ENCODE assay signal across 8 mouse cellular contexts in the genomic region with DNA sequence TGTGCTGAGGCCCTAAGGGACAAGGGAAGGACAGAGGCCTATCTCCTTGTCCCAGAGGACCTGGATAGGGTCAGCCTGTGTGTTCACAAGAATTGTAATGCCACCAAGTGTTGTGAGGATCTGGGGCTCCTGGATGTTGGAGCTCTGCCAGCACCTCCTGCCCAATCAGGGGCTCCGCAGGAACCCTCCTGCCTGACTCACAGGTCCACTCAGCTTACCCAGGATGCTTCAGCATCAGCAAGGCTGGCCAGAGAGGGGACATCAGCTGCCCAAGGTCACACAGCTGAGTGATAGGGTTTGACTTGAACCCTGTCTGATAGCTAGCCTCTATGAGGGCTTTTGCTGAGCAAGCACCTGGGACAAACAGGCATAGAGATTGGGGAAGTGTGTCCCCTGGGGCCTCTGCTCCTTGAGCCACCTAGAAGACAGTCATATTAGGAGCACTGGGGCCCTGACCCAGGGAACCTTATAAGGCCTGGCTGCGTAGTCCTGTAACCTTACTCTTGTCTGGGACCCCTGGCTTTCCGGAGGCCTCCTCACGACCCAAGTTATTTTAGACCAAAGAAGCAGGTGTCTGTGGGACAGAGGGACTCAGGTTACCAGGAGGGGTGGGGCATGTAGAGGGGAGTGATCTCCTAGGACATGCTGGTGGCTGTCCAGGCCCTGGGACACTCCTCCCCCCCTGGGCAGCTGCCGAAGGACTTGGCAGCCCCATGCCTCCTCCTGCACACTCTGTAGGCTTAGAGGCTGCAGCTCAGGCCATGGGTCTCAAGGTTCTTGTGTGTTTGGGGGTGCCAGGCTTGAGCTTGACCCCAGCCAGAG. TPM values are rescaled to one million over a fixed set of nuclear protein-coding genes. Genes with fewer than 3 reads are reported as not detected.
DNase-seq lines count a peak whose midpoint lies in the region; ATAC-seq and TF ChIP-seq lines count a peak whose summit lies in the region.

No protein-coding gene starts in this region.

- H3K4me1 ChIP-seq in megakaryocyte, embryonic 14.5 days = peaks cover 87% of the 10 kb centered on the region
- peaks cover 58% of the 10 kb centered on the region for H3K4me1 ChIP-seq in embryonic facial prominence, embryonic 12.5 days
- peaks cover 79% of the 10 kb centered on the region for H3K4me1 ChIP-seq in heart, embryonic 13.5 days

- DNase-seq in layer of hippocampus, adult 9-11 months = peak; percentile 69
- DNase-seq in c-Kit-positive CD71-positive TER-119-positive erythroid progenitor cells, embryonic 14.5 days (ENCODE audit: low spot score) = no peak

- peaks cover 26% of the 10 kb centered on the region for H3K36me3 ChIP-seq in megakaryocyte, embryonic 14.5 days (replicated peaks; ENCODE audit: low read length)
- H3K36me3 ChIP-seq in embryonic facial prominence, embryonic 12.5 days = no peaks in the 10 kb centered on the region
- peaks cover 12% of the 10 kb centered on the region for H3K36me3 ChIP-seq in heart, embryonic 13.5 days
- H3K36me3 ChIP-seq in myocyte (ENCODE audit: control insufficient read depth, insufficient read depth) = no peaks in the 10 kb centered on the region

- H3K9me3 ChIP-seq in megakaryocyte, embryonic 14.5 days = no peaks in the 10 kb centered on the region
- H3K9me3 ChIP-seq in embryonic facial prominence, embryonic 12.5 days = no peaks in the 10 kb centered on the region
- no peaks in the 10 kb centered on the region for H3K9me3 ChIP-seq in heart, embryonic 13.5 days

- H3K27ac ChIP-seq in embryonic facial prominence, embryonic 12.5 days = peak overlapping the region; percentile 73
- peak overlapping the region; percentile 99 for H3K27ac ChIP-seq in heart, embryonic 13.5 days (replicated peaks)

- no peak overlapping the region for H3ac ChIP-seq in myocyte (ENCODE audit: control insufficient read depth, insufficient read length)

- peak overlapping the region; percentile 86 for H3K4me3 ChIP-seq in megakaryocyte, embryonic 14.5 days (replicated peaks)
- peak overlapping the region; percentile 10; the same call in 1 of the 2 replicates for H3K4me3 ChIP-seq in embryonic facial prominence, embryonic 12.5 days
- peak overlapping the region; percentile 49 for H3K4me3 ChIP-seq in heart, embryonic 13.5 days
- H3K4me3 ChIP-seq in myocyte = peak overlapping the region; percentile 9

- TF ChIP-seq POLR2A in myocyte (IDR thresholded peaks at IDR 0.05; ENCODE audit: insufficient read length, low read depth) = peak; percentile 49

- H3K79me2 ChIP-seq in myocyte (ENCODE audit: control insufficient read depth, insufficient read depth) = peaks cover 9% of the 10 kb centered on the region

- 28% methylated on average over 5 of the region's 5 CpGs for WGBS in embryonic facial prominence, embryonic 12.5 days
- WGBS in heart, embryonic 13.5 days = 33% methylated on average over 5 of the region's 5 CpGs

- H3K4me2 ChIP-seq in embryonic facial prominence, embryonic 12.5 days (replicated peaks) = peak overlapping the region; percentile 51; the same call in 1 of the 2 replicates
- H3K4me2 ChIP-seq in heart, embryonic 13.5 days = peak overlapping the region; percentile 78
- H3K4me2 ChIP-seq in myocyte (ENCODE audit: low read depth) = peak overlapping the region; percentile 62

- H3K9ac ChIP-seq in embryonic facial prominence, embryonic 12.5 days = no peak overlapping the region
- peak overlapping the region; percentile 87 for H3K9ac ChIP-seq in heart, embryonic 13.5 days

- H3K27me3 ChIP-seq in megakaryocyte, embryonic 14.5 days (replicated peaks) = no peaks in the 10 kb centered on the region
- no peaks in the 10 kb centered on the region for H3K27me3 ChIP-seq in embryonic facial prominence, embryonic 12.5 days
- no peaks in the 10 kb centered on the region for H3K27me3 ChIP-seq in heart, embryonic 13.5 days (replicated peaks)
- H3K27me3 ChIP-seq in myocyte (ENCODE audit: control insufficient read depth, insufficient read depth, insufficient read length) = no peaks in the 10 kb centered on the region

- no peak for ATAC-seq in megakaryocyte, adult 5-6 weeks (ENCODE audit: poor library complexity, severe bottlenecking)
- ATAC-seq in embryonic facial prominence, embryonic 12.5 days (ENCODE audit: insufficient number of reproducible peaks, insufficient read depth, low FRiP score, low TSS enrichment) = no peak
- ATAC-seq in heart, embryonic 13.5 days (ENCODE audit: extremely low read depth, insufficient number of reproducible peaks, low FRiP score, low TSS enrichment) = peak; percentile 40; the same call in 1 of the 2 replicates
- no peak for ATAC-seq in CD4-positive, CD25-positive, alpha-beta regulatory T cell, adult 4 months

TF ChIP-seq in myocyte, 11 proteins besides CTCF, POLR2A, EP300 and RAD21:
- TF ChIP-seq SRF (IDR thresholded peaks at IDR 0.05; ENCODE audit: control insufficient read depth, insufficient read length, low read depth) (peak; percentile 66), MAX (IDR thresholded peaks at IDR 0.05; ENCODE audit: low read depth) (no peak), MYOD1 (IDR thresholded peaks at IDR 0.05; ENCODE audit: control insufficient read depth in 1 of 3, insufficient read length in 2 of 3, low read depth in 2 of 3) (peak; percentile 62 to 91 (median 81)), USF1 (IDR thresholded peaks at IDR 0.05; ENCODE audit: low read depth) (no peak), E2F4 (IDR thresholded peaks at IDR 0.05; ENCODE audit: insufficient read depth) (no peak), MYOG (IDR thresholded peaks at IDR 0.05; ENCODE audit: control insufficient read depth in 1 of 3, insufficient read depth in 1 of 3, insufficient read length in 2 of 3, low read depth in 2 of 3) (peak; percentile 77 to 97 (median 79)), POLR2AphosphoS2 (IDR thresholded peaks at IDR 0.05; ENCODE audit: insufficient read length, low read depth) (peak; percentile 29), CEBPB (IDR thresholded peaks at IDR 0.05; ENCODE audit: insufficient read depth, poor library complexity, severe bottlenecking) (no peak), TCF3 (IDR thresholded peaks at IDR 0.05; ENCODE audit: insufficient read length, low read depth) (no peak), REST (IDR thresholded peaks at IDR 0.05; ENCODE audit: insufficient read depth, insufficient read length) (no peak), TCF12 (IDR thresholded peaks at IDR 0.05; ENCODE audit: insufficient read depth, poor library complexity, severe bottlenecking) (peak; percentile 3)

RNA-seq across cellular contexts. Expression of a gene that starts 4.5 kb away (rescaled TPM):
- polyA plus RNA-seq in megakaryocyte, embryonic 14.5 days (2012; ENCODE audit: insufficient read depth, low replicate concordance) = 11.0 and 12.2 TPM in 2 replicates
- total RNA-seq in megakaryocyte, adult 5-6 weeks (2015) = not detected in 2 replicates
- not detected in 2 replicates for total RNA-seq in megakaryocyte, adult 5-6 weeks (2017)
- polyA plus RNA-seq in embryonic facial prominence, embryonic 12.5 days (2016; fragmentation: Nextera tagmentation; extraction: Ambion mirVana) = 19.4 and 24.1 TPM in 2 replicates
- 302 and 318 TPM in 2 replicates for polyA plus RNA-seq in heart, embryonic 13.5 days (2015; fragmentation: Nextera tagmentation; extraction: Ambion mirVana)
- 265 TPM for polyA plus RNA-seq in myocyte (2012; fragmentation: generic; extraction: Trizol)
- polyA plus RNA-seq in CD4-positive, CD25-positive, alpha-beta regulatory T cell, adult 4 months (2017; shearing (Covaris generic)) = not detected

RNA-seq across cellular contexts. Expression of a gene that starts 20.3 kb away (rescaled TPM):
- 90.6 and 227 TPM in 2 replicates for polyA plus RNA-seq in megakaryocyte, embryonic 14.5 days (2012; ENCODE audit: insufficient read depth, low replicate concordance)
- 6.3 and 7.9 TPM in 2 replicates for total RNA-seq in megakaryocyte, adult 5-6 weeks (2015)
- 2.0 and 2.2 TPM in 2 replicates for total RNA-seq in megakaryocyte, adult 5-6 weeks (2017)
- 32.1 and 36.4 TPM in 2 replicates for polyA plus RNA-seq in embryonic facial prominence, embryonic 12.5 days (2016; fragmentation: Nextera tagmentation; extraction: Ambion mirVana)
- 148 and 155 TPM in 2 replicates for polyA plus RNA-seq in heart, embryonic 13.5 days (2015; fragmentation: Nextera tagmentation; extraction: Ambion mirVana)
- 1.6 TPM for polyA plus RNA-seq in myocyte (2012; fragmentation: generic; extraction: Trizol)
- not detected for polyA plus RNA-seq in CD4-positive, CD25-positive, alpha-beta regulatory T cell, adult 4 months (2017; shearing (Covaris generic))

RNA-seq across cellular contexts. Expression of a gene that starts 26.6 kb away (rescaled TPM):
- 36.4 and 40.9 TPM in 2 replicates for polyA plus RNA-seq in megakaryocyte, embryonic 14.5 days (2012; ENCODE audit: insufficient read depth, low replicate concordance)
- total RNA-seq in megakaryocyte, adult 5-6 weeks (2015) = 8.2 and 8.6 TPM in 2 replicates
- 13.1 and 13.3 TPM in 2 replicates for total RNA-seq in megakaryocyte, adult 5-6 weeks (2017)
- polyA plus RNA-seq in embryonic facial prominence, embryonic 12.5 days (2016; fragmentation: Nextera tagmentation; extraction: Ambion mirVana) = 26.4 and 28.1 TPM in 2 replicates
- polyA plus RNA-seq in heart, embryonic 13.5 days (2015; fragmentation: Nextera tagmentation; extraction: Ambion mirVana) = 24.8 and 29.1 TPM in 2 replicates
- polyA plus RNA-seq in myocyte (2012; fragmentation: generic; extraction: Trizol) = 48.7 TPM
- polyA plus RNA-seq in CD4-positive, CD25-positive, alpha-beta regulatory T cell, adult 4 months (2017; shearing (Covaris generic)) = 1 to 10 TPM; 3.1 to 4.7 TPM

RNA-seq across cellular contexts. Expression of a gene that starts 39.2 kb away (rescaled TPM):
- 16.3 and 18.9 TPM in 2 replicates for polyA plus RNA-seq in megakaryocyte, embryonic 14.5 days (2012; ENCODE audit: insufficient read depth, low replicate concordance)
- total RNA-seq in megakaryocyte, adult 5-6 weeks (2015) = 5.8 and 9.2 TPM in 2 replicates
- total RNA-seq in megakaryocyte, adult 5-6 weeks (2017) = 8.6 and 12.1 TPM in 2 replicates
- polyA plus RNA-seq in embryonic facial prominence, embryonic 12.5 days (2016; fragmentation: Nextera tagmentation; extraction: Ambion mirVana) = 32.7 and 36.5 TPM in 2 replicates
- polyA plus RNA-seq in heart, embryonic 13.5 days (2015; fragmentation: Nextera tagmentation; extraction: Ambion mirVana) = 37.6 and 38.7 TPM in 2 replicates
- polyA plus RNA-seq in myocyte (2012; fragmentation: generic; extraction: Trizol) = 75.4 TPM
- 10 to 100 TPM; 25.2 to 38.6 TPM for polyA plus RNA-seq in CD4-positive, CD25-positive, alpha-beta regulatory T cell, adult 4 months (2017; shearing (Covaris generic))

RNA-seq across cellular contexts. Expression of a gene that starts 50.6 kb away (rescaled TPM):
- not detected in 2 replicates for polyA plus RNA-seq in megakaryocyte, embryonic 14.5 days (2012; ENCODE audit: insufficient read depth, low replicate concordance)
- total RNA-seq in megakaryocyte, adult 5-6 weeks (2015) = not detected in 2 replicates
- total RNA-seq in megakaryocyte, adult 5-6 weeks (2017) = not detected in 2 replicates
- 0.29 TPM in 1 of 2 replicates, not detected in the other for polyA plus RNA-seq in embryonic facial prominence, embryonic 12.5 days (2016; fragmentation: Nextera tagmentation; extraction: Ambion mirVana)
- polyA plus RNA-seq in heart, embryonic 13.5 days (2015; fragmentation: Nextera tagmentation; extraction: Ambion mirVana) = 0.21 TPM in 1 of 2 replicates, not detected in the other
- 0.04 TPM for polyA plus RNA-seq in myocyte (2012; fragmentation: generic; extraction: Trizol)
- polyA plus RNA-seq in CD4-positive, CD25-positive, alpha-beta regulatory T cell, adult 4 months (2017; shearing (Covaris generic)) = not detected

Comparison
In these comparisons a context has a peak if more than half of its experiments do, and no peak if none do; other contexts are left out.
1. H3K4me3 ChIP-seq: peak in every context shown above with its lines; median percentile 86 in megakaryocyte, embryonic 14.5 days; 49 in heart, embryonic 13.5 days; 10 in embryonic facial prominence, embryonic 12.5 days; 9 in myocyte.
2. RNA of a gene that starts 4.5 kb away (polyA plus RNA-seq): 302 to 318 TPM in heart, embryonic 13.5 days, 265 TPM in myocyte (single experiment), 19.4 to 24.1 TPM in embryonic facial prominence, embryonic 12.5 days and 11.0 to 12.2 TPM in megakaryocyte, embryonic 14.5 days; not detected in CD4-positive, CD25-positive, alpha-beta regulatory T cell, adult 4 months; every median in the first group is over 10 times any median in the second.
3. RNA of a gene that starts 20.3 kb away (polyA plus RNA-seq): 148 to 155 TPM in heart, embryonic 13.5 days, 90.6 to 227 TPM in megakaryocyte, embryonic 14.5 days and 32.1 to 36.4 TPM in embryonic facial prominence, embryonic 12.5 days; 1.6 TPM in myocyte (single experiment) and not detected in CD4-positive, CD25-positive, alpha-beta regulatory T cell, adult 4 months; every median in the first group is over 10 times any median in the second.
4. Peak in every context shown above with its lines, with median percentiles within 50 percentile points of each other: H3K4me2 ChIP-seq.